Mouse (Mus musculus) megakaryocyte, embryonic 14.5 days (primary cell): Measurements from ENCODE around the gene Cdiptos. TPM values are rescaled to one million over a fixed set of nuclear protein-coding genes. Genes with fewer than 3 reads are reported as not detected.

Experiments
- H3K27me3 ChIP-seq: replicated peaks from 2 replicates; pipeline ENCODE3; 2012; ENCODE audit warnings: inconsistent platforms
- H3K36me3 ChIP-seq: replicated peaks from 2 replicates; pipeline ENCODE3; 2012; ENCODE audit warnings: low read length, inconsistent platforms, mixed read lengths
- H3K4me1 ChIP-seq: 2 replicates; pipeline ENCODE4 v1.6.1; 2012; ENCODE audit warnings: inconsistent platforms
- H3K4me3 ChIP-seq: replicated peaks from 2 replicates; pipeline ENCODE3; 2012; ENCODE audit warnings: moderate library complexity, mild to moderate bottlenecking, inconsistent platforms
- H3K9me3 ChIP-seq: 2 replicates; pipeline ENCODE4 v1.6.1; 2012; ENCODE audit warnings: inconsistent platforms
- FLI1 ChIP-seq: IDR thresholded peaks from 2 replicates; pipeline ENCODE4 v1.6.1; 2012; ENCODE audit warnings: low read length, inconsistent platforms, mixed read lengths
- GATA1 ChIP-seq: IDR thresholded peaks from 3 replicates; pipeline ENCODE4 v1.6.1; 2012; ENCODE audit warnings: mixed read lengths, low read length, inconsistent platforms, borderline replicate concordance
- polyA plus RNA-seq: library from polyadenylated mRNA; stranded (reverse); fragments of >175 nt; gene quantifications from 2 replicates; pipeline ENCODE4 v1.2.3, GENCODE M21; 2012; ENCODE audit warnings: low replicate concordance; ENCODE audit not compliant: insufficient read depth

The Cdiptos gene
- polyA plus RNA-seq, 1 experiment, result 1.8 TPM

DNA sequence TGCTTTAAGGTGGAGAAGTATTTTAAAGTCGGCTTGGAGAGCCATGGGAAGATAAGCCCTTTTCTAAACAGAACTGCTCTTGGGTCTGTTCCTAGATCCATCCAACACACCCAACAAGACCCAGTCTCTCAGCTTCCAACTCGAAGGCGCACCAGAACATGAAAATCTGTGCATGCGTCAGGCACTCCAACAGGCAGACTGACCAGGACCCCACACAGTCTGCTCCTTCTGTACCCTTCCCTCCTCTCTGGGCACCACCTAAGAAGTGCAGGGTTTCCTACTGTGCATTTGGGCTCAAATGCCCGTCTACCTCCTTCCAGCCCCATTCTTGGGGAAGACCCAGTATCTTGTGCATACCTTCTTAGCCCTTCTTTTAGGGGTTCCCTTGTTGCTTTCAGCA, 44.6 kb upstream of the Cdiptos start:
- Histone ChIP-seq H3K27me3 (no peaks in the 10 kb centered on the region), H3K4me1 (peaks cover 87% of the 10 kb centered on the region), H3K36me3 (peaks cover 53% of the 10 kb centered on the region), H3K9me3 (no peaks in the 10 kb centered on the region), H3K4me3 (peak overlapping the region; percentile 83)
- no peak for TF ChIP-seq FLI1
- TF ChIP-seq GATA1, result no peak

DNA sequence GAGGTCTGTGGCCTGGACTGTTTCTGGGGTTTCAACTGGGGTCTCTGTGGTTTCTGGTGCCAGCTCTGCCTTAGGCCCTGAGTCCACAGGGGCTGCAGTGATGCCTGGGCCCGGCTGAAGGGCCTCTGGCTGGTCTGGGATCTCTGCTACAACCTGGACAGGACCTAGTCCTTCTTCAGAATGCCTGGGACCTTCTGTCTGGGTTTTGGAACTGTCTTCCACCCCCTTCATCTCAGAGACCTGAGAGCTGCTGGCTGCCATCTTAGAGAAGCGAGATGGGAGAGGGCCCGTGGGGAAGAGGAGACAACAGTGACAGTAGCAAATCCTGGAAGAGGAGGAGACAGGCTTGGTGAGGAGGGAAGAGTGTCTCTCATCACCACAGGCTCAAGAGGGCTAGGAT, 44.1 kb upstream of the Cdiptos start:
- H3K27me3 ChIP-seq, result no peaks in the 10 kb centered on the region
- H3K4me3 ChIP-seq, result no peak overlapping the region
- no peaks in the 10 kb centered on the region for H3K9me3 ChIP-seq
- H3K36me3 ChIP-seq, result peaks cover 57% of the 10 kb centered on the region
- no peak for TF ChIP-seq GATA1
- TF ChIP-seq FLI1, result no peak
- H3K4me1 ChIP-seq, result peaks cover 87% of the 10 kb centered on the region

DNA sequence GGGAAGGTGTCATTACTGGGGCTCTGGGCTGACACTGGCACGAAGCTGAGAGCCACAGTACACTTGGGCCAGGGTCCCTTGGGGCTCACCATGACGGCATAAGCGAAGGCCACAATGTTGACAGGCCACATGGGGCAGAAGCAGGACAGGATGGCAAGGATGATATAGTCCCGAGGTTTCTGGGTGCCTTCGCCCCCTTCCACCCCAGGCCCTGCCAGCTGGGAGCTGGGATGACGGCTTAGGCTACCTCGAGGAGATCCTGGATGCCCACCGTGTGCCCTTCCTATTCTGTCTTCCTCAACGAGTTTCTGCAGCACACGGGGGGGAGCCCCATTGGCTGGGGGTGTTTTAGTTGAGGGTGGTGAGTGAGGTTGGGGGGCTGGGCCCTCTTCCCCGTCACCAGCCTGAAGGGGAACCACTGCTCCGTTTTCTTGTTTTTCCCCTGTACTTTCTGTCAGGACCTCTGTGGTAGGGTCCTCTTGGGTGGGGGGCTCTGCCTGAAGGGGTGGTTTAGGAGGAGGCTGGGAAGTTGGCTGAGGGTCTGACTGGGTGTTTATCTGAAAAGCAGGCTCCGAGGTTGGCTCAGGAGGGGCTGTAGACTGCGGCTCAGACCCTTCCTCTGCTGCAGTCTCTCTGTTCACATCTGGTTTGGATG, 43.5 kb upstream of the Cdiptos start:
- Histone ChIP-seq H3K9me3 (no peaks in the 10 kb centered on the region), H3K4me3 (no peak overlapping the region), H3K27me3 (no peaks in the 10 kb centered on the region), H3K4me1 (peaks cover 87% of the 10 kb centered on the region), H3K36me3 (peaks cover 53% of the 10 kb centered on the region)
- TF ChIP-seq FLI1 (no peak), GATA1 (no peak)

DNA sequence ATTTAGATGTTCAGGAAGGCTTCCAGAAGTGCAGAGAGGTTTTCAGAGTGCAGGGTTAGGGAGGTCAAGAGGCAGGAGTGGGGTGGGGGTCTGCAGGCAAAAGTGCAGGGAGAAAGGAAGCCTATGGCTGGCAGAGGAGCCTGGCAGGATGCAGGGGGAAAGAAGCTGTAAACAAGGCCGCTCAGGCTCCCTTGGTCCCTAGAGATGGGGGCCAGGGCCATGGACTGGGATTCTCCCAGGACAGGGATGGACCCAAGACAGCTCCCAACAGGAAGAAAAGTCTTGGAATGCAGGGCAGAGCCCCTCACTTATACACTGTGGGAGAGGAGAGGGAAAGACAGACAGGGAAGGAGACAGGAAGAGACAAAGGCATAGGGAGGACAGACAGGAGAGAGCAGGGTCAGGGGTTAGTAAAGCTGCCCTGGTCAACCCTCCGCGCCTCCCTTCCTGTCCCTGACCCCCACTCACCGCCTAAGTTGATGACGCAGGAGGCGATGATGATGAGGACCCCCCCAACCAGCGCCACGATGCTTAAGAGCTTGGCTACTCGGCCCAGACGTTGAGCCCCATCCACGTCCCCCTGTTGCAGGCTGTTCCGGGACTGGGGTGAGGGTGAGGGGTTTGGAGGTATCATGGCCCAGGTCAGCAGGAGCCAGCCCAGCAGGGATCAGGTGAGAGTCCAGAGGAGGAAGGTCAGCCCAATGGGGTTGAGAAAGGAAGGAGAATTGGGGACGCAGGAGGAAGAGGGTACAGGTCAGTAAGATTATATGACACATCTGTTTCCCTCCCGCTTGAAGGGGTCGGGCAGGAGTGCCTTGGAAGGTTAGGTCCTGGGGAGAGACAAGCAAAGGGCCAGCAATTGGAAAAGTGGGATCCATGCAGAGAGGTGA, 42.8 kb upstream of the Cdiptos start:
- peaks cover 79% of the 10 kb centered on the region for H3K4me1 ChIP-seq
- no peaks in the 10 kb centered on the region for H3K9me3 ChIP-seq
- peaks cover 46% of the 10 kb centered on the region for H3K36me3 ChIP-seq
- H3K4me3 ChIP-seq, result no peak overlapping the region
- TF ChIP-seq GATA1, result no peak
- TF ChIP-seq FLI1, result no peak
- no peaks in the 10 kb centered on the region for H3K27me3 ChIP-seq

DNA sequence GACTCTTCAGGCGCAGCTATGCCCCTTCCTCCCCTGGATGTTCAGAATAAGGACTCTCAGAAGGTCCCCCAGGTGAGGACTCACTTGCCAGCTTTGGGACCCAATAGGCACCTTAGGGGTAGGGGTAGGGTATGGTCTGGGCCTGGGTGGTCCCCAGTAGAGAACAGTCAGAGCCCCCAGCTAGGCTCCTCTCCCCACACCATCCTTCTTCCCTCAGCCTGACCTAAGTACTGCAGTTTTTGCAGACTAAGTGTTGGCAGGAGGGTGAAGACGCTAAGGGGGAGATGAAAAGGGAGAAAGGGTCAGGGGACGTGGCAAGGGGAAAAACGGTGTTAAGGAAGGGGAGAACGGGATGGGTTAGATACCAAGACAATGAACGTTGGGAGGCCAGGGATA, 42.0 kb upstream of the Cdiptos start:
- Histone ChIP-seq H3K27me3 (no peaks in the 10 kb centered on the region), H3K9me3 (no peaks in the 10 kb centered on the region), H3K36me3 (peaks cover 46% of the 10 kb centered on the region), H3K4me3 (no peak overlapping the region), H3K4me1 (peaks cover 79% of the 10 kb centered on the region)
- TF ChIP-seq FLI1 (no peak), GATA1 (no peak)

DNA sequence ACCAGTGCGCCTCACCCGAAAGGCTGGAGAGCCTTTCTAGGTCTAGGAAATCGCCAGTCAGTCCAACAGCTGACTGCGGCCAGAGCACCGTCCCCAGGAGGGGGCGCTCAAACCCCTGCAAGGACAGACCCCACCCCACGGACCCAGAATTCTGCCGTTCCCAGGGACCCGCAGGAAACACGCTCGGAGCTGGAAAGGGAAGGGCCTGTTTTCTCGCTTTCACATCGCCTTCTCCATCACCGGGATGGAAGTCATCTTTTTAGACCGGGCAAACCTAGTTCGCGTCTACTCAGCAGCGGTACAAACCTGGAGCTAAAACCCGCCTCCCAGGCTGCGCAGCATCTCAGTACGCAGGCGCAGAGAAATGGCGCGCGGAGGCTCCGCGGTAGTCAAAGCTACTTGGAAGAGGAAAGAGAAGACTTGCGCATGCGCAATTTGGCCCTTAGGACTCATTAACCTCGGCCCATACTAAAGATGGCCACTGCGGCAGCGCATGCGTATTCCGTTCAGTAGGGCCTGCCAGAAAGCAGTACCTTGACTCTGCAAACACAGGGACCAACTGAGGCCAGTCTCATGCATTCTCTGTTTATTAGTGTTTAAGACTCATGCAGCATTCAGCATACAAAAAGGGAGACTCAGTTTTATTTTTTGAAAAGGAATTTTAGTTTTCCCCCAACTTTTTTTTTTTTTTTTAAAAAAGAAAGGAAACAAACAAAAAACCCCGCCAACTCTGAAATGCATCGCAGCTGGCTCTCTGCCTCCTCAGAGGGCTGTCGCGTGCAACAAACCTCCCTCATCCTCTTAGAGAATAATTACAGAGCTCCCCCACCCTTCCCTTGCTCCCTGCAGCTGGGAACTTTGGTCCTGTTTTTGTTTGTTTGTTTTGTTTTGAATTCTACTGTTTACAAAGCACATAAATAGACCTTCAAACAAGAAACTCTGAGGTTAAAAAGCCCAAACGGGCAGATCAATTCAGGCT, 41.4 kb upstream of the Cdiptos start, which contains the start of gene Pagr1a:
Pagr1a (minus strand) TSS at position 382 of the 979 bp plus-strand sequence.
- TF ChIP-seq FLI1 (no peak; the same call in 1 of the 2 replicates), GATA1 (no peak)
- Histone ChIP-seq H3K27me3 (no peaks in the 10 kb centered on the region), H3K4me3 (peak within 1 kb of the TSS; percentile 96), H3K9me3 (no peaks in the 10 kb centered on the region), H3K36me3 (peaks cover 46% of the 10 kb centered on the region), H3K4me1 (peaks cover 79% of the 10 kb centered on the region)

DNA sequence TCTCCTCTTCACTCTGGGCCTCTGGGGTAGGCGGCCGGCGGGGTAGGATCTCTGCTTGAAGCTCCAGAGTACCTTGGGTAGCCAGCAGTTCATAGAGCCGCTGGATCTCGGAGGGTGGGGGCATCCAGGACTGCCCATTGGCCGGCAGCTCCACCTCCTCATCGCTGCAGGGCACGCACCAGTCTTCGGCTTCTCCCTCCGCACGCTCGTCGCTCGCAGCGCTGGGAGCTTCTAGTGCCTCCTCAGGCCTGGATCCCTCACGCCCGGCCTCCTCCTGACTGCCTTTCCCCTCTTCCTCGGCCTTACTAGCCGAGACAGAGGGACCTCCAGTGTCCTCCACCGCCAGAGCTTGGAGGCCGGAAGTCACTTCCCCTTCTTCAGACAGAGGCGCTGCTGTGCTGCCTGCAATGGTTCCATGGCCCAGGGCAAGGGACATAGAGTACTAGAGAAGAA, 40.6 kb upstream of the Cdiptos start:
- Histone ChIP-seq H3K27me3 (no peaks in the 10 kb centered on the region), H3K9me3 (no peaks in the 10 kb centered on the region), H3K4me1 (peaks cover 79% of the 10 kb centered on the region), H3K4me3 (peak overlapping the region; percentile 96), H3K36me3 (peaks cover 45% of the 10 kb centered on the region)
- no peak for TF ChIP-seq GATA1
- TF ChIP-seq FLI1, result peak; percentile 41; the same call in 1 of the 2 replicates

DNA sequence TGATC, 40.4 kb upstream of the Cdiptos start, which contains the start of gene Pagr1b:
Pagr1b (minus strand) TSS at position 4 of the 5 bp plus-strand sequence.
- no peaks in the 10 kb centered on the region for H3K9me3 ChIP-seq

DNA sequence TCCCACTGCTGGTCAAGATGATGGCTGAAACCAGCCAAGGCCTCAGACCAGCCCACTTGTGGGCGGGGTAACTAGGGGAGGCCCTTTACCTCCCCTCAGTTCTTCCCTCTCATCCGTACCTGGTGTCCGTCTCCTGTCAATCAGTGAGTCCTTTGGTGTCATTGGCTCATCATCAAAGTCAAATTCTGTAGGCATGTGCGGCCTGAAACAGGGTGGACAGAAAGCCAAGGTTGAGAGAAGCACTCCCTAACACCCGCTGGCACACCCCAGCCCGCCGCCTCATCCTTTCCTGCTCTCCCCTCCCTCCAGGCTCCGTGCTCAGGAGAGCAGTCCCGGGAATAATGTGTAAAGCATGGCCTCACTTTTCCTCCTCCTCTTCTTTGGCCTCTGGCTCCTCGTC, 40.2 kb upstream of the Cdiptos start:
- Histone ChIP-seq H3K36me3 (peaks cover 46% of the 10 kb centered on the region), H3K27me3 (no peaks in the 10 kb centered on the region), H3K9me3 (no peaks in the 10 kb centered on the region), H3K4me1 (peaks cover 79% of the 10 kb centered on the region), H3K4me3 (peak overlapping the region; percentile 96)
- TF ChIP-seq FLI1 (no peak), GATA1 (no peak)

More for the DNA sequence above, 40.4 kb upstream of the Cdiptos start, which contains the start of gene Pagr1b:
- H3K4me3 ChIP-seq, result peak within 1 kb of the TSS; percentile 96
- H3K36me3 ChIP-seq, result peaks cover 45% of the 10 kb centered on the region
- H3K4me1 ChIP-seq, result peaks cover 79% of the 10 kb centered on the region
- H3K27me3 ChIP-seq, result no peaks in the 10 kb centered on the region
- TF ChIP-seq FLI1 (no peak), GATA1 (no peak)
